Mouse (Mus musculus): Measurements from ENCODE around the gene Zfp971.
"Not testable (repeated sequence)": the region's sequence is repeated elsewhere in the genome, so short reads cannot be mapped to it uniquely, and the experiment has no call there.

DNA sequence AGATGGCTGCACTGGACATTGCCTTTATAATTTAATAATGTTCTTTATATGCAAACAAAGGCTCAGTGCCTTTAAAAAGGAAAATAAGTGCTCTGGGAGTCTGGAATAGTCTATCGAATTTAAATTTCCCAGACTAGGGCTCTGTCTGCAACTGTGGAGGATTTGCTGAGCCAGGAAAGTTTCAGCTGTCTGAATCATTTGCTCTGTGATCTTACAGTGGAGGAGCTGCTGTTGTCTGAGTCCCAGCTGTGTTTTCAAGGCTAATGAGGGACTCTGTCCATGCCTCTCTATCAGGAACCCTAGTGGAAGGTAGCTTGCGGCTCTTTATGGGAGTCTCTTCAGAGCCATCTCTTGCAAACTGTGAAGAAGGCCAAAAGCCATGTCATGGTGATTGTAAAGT, 777 bp downstream of the Zfp971 start:
- not testable (repeated sequence) for TF ChIP-seq POLR2A (IDR thresholded peaks at IDR 0.05; ENCODE audit: borderline replicate concordance, insufficient read depth, low read length); CTCF (IDR thresholded peaks at IDR 0.05; ENCODE audit: borderline replicate concordance, insufficient read depth, low read depth, low read length)

Measured in cerebellum, adult 2 months (tissue).